Mouse (Mus musculus) cerebellum, adult 2 months (tissue): Measurements from ENCODE around the gene Med13l. TPM values are rescaled to one million over a fixed set of nuclear protein-coding genes. Genes with fewer than 3 reads are reported as not detected.

Experiments
- DNase-seq, 2 experiments: peaks; one replicate each; pipeline ENCODE4 v3.0.0; 2021
- H3K27ac ChIP-seq: fragments of 200-500 bp; 2 replicates; pipeline ENCODE4 v1.5.1; 2012; ENCODE audit warnings: low read length, control low read depth, inconsistent platforms; ENCODE audit not compliant: insufficient read depth
- H3K27me3 ChIP-seq: fragments of 200-500 bp; 2 replicates; pipeline ENCODE4 v1.6.1; 2012; ENCODE audit warnings: inconsistent platforms, mild to moderate bottlenecking, low read length, moderate library complexity; ENCODE audit not compliant: control insufficient read depth, insufficient read depth
- H3K4me1 ChIP-seq: fragments of 200-500 bp; 2 replicates; pipeline ENCODE4 v1.6.1; 2011; ENCODE audit warnings: low read length; ENCODE audit not compliant: control insufficient read depth, insufficient read depth
- H3K4me3 ChIP-seq: fragments of 200-500 bp; replicated peaks from 2 replicates; pipeline ENCODE3; 2011; ENCODE audit warnings: mild to moderate bottlenecking, low read depth, low read length, control low read depth; ENCODE audit not compliant: insufficient read depth
- CTCF ChIP-seq: fragments of 200-500 bp; IDR thresholded peaks from 2 replicates; pipeline ENCODE4 v1.5.1; 2011; ENCODE audit warnings: low read depth, mild to moderate bottlenecking, control low read depth, low read length, moderate library complexity, borderline replicate concordance; ENCODE audit not compliant: insufficient read depth
- POLR2A ChIP-seq: fragments of 200-500 bp; IDR thresholded peaks from 2 replicates; pipeline ENCODE4 v1.6.1; 2011; ENCODE audit warnings: low read length, control low read depth, borderline replicate concordance; ENCODE audit not compliant: insufficient read depth
- WGBS: fragments of 180-500 bp; shearing (Covaris S2); methylation state at CpG from one replicate; pipeline ENCODE4 v1.1.7; 2018; 5-methylcytosine and 5-hydroxymethylcytosine counted together
- polyA plus RNA-seq: library from polyadenylated mRNA; depleted of rRNA; stranded (reverse); fragments of >200 nt; gene quantifications from 2 replicates; pipeline ENCODE4 v1.2.3, GENCODE M21; 2012

Med13l gene
- polyA plus RNA-seq, 1 experiment = 22.7 TPM

DNA sequence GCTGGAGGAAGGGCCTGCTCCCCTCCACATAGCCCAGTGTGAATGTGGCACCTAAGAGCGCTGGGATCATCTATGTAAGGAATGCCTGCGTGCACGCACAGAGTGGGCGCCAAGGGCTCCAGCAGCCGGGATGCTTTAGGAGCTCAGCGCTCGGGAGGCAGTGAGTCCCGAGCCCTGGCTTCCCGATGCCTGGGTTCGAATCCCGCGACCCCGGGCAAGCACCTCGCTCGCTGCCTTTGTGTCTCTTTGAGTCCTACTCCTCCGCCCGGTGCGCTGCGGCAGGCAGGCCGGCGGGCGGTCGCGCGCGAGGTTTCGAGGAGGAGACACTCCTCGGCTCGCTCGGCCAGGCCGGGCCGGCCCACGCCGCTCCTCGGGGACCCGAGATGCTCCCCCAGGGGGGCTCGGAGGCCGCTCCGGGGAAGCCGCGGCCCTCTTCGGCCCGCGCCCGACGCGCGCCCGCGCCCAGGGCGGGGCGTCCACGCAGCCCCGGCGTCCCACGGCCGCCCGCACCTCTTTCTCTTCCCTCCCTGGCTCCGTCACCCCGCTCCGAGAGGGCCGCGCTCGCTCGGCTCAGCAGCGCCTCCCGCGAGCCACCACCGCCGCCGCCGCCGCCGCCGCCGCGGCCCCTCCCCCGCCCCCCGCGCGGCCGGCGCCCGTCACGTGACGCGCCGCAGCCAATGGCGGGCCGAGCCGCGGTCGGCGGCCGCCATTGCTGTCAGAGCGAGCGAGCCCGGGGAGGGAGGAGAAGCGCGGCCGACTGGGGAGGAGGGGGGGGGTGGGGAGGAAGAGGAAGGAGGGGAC is 695 bp upstream of the Med13l start:
- no peak for TF ChIP-seq CTCF
- peak; percentile 39 for TF ChIP-seq POLR2A
- 1% methylated on average over 57 of the region's 101 CpGs for WGBS
- peak overlapping the region; percentile 66 for H3K4me3 ChIP-seq
- no peaks in the 10 kb centered on the region for H3K27me3 ChIP-seq
- DNase-seq = peak; percentile 86
- H3K27ac ChIP-seq = peak overlapping the region; percentile 99
- peaks cover 8% of the 10 kb centered on the region for H3K4me1 ChIP-seq

- H3K4me1 ChIP-seq = peaks cover 12% of the 10 kb centered on the region
- TF ChIP-seq CTCF = no peak
- TF ChIP-seq POLR2A = no peak
- H3K4me3 ChIP-seq = peak overlapping the region; percentile 66
- DNase-seq = peak; percentile 59 to 68
- no peaks in the 10 kb centered on the region for H3K27me3 ChIP-seq
- peak overlapping the region; percentile 23; the same call in 1 of the 2 replicates for H3K27ac ChIP-seq
- WGBS = under 1% methylated on average over 58 of the region's 59 CpGs
Measured at GRCm38 (mm10) chr5:118561086-118561987, 858 bp downstream of the Med13l start.

GRCm38 (mm10) chr5:118562206-118562605 is 1.7 kb downstream of the Med13l start:
- H3K27me3 ChIP-seq = no peaks in the 10 kb centered on the region

GRCm38 (mm10) chr5:118563590-118563989 is 3.1 kb downstream of the Med13l start:
- no peak for TF ChIP-seq POLR2A
- H3K27ac ChIP-seq = no peak overlapping the region
- peaks cover 17% of the 10 kb centered on the region for H3K4me1 ChIP-seq
- DNase-seq = peak in 1 of 2 experiments; percentile 43
- H3K27me3 ChIP-seq = no peaks in the 10 kb centered on the region
- no peak overlapping the region for H3K4me3 ChIP-seq
- 4% methylated on average over 6 of the region's 6 CpGs for WGBS

More at GRCm38 (mm10) chr5:118562206-118562605, 1.7 kb downstream of the Med13l start:
- H3K4me3 ChIP-seq = peak overlapping the region; percentile 66
- DNase-seq = no peak
- WGBS = 12% methylated on average over 3 of the region's 3 CpGs
- H3K27ac ChIP-seq = no peak overlapping the region
- no peak for TF ChIP-seq CTCF
- no peak for TF ChIP-seq POLR2A
- peaks cover 13% of the 10 kb centered on the region for H3K4me1 ChIP-seq

- H3K27ac ChIP-seq = no peak overlapping the region
- 70% methylated on average over 7 of the region's 7 CpGs for WGBS
Measured at GRCm38 (mm10) chr5:118567395-118567794, 6.9 kb downstream of the Med13l start.

GRCm38 (mm10) chr5:118569017-118569416 is 8.5 kb downstream of the Med13l start:
- H3K27ac ChIP-seq = no peak overlapping the region
- WGBS = 63% methylated on average over 3 of the region's 3 CpGs
- H3K27me3 ChIP-seq = no peaks in the 10 kb centered on the region
- no peak for TF ChIP-seq POLR2A
- H3K4me1 ChIP-seq = peaks cover 48% of the 10 kb centered on the region
- no peak overlapping the region for H3K4me3 ChIP-seq
- DNase-seq = no peak

More at GRCm38 (mm10) chr5:118567395-118567794, 6.9 kb downstream of the Med13l start:
- DNase-seq = no peak
- no peak overlapping the region for H3K4me3 ChIP-seq
- H3K4me1 ChIP-seq = peaks cover 48% of the 10 kb centered on the region
- no peaks in the 10 kb centered on the region for H3K27me3 ChIP-seq
- TF ChIP-seq POLR2A = no peak
- no peak for TF ChIP-seq CTCF

DNA sequence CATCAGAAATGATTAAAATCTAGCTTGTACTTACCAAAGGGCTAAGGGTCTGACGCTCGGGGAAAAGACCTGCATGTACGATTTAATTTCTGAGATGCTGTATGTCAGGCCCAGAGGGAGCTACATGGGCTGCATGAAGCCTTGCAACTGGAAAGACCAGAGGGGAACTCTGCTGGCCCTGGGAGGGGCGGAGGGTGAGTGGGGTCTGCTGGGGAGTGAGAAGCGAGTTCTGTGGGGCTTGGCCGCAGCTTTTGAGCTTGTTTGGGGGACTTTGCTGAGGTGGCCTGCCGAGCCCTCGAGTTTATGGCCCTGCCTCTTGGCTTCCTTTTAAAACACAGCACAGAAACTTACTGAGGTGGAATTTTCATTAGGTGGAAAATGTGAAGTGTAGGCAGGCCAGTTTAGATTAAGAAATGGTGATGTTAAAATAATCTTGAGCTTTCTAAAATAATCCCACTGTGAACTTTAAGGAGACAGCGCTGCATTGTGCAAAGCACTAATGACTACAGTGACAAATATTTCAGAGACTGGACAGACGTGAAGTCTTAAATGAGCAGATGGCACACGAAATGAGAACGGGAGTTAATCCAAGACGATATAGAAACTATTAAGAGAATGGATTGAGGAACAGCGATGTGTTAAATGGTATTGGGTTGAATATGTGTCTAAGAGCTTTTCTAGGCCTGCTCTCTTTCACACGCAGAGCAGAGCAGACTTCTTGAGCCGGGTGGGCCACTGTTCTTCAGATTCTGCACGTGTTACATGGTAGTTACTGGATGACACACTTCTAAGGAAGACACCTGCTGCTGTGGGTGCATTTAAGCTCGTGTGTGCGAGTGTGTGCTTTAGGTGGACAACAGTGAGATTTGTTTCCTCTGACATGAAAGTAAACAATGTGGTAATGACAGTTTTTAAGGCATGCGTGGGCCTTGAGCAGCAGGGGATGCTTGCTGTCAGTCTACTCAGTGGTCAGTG is 9.4 kb downstream of the Med13l start:
- Histone ChIP-seq H3K4me1 (peaks cover 53% of the 10 kb centered on the region), H3K27me3 (no peaks in the 10 kb centered on the region), H3K27ac (no peak overlapping the region), H3K4me3 (no peak overlapping the region)
- DNase-seq = peak in 1 of 2 experiments; percentile 61
- WGBS = 28% methylated on average over 20 of the region's 20 CpGs
- TF ChIP-seq CTCF (no peak), POLR2A (no peak)
